Mouse (Mus musculus) midbrain, embryonic 14.5 days (tissue): ENCODE results near the gene Kcnj1. TPM values are rescaled to one million over a fixed set of nuclear protein-coding genes. Genes with fewer than 3 reads are reported as not detected.

Experiments used
- ATAC-seq: fragments of 200-750 bp; cut with Nextera tagmentation; 2 replicates; pipeline ENCODE4 v1.8.0; 2017; ENCODE audit warnings: moderate number of reproducible peaks, moderate library complexity; ENCODE audit not compliant: low FRiP score, low TSS enrichment
- DNase-seq: peaks from one replicate; pipeline ENCODE4 v3.0.0-alpha.2; 2015
- H3K27ac ChIP-seq: fragments of 300-500 bp; sonication (generic); replicated peaks from 2 replicates; pipeline ENCODE4 v1.5.1; 2014; ENCODE audit warnings: mild to moderate bottlenecking, low read depth, low read length, moderate library complexity
- H3K27me3 ChIP-seq: fragments of 300-500 bp; sonication (generic); 2 replicates; pipeline ENCODE4 v1.6.1; 2014; ENCODE audit warnings: low read length, control low read depth, mixed read lengths; ENCODE audit not compliant: control insufficient read depth, insufficient read depth
- H3K36me3 ChIP-seq: fragments of 300-500 bp; sonication (generic); 2 replicates; pipeline ENCODE4 v1.6.1; 2014; ENCODE audit warnings: low read length, control low read depth; ENCODE audit not compliant: control insufficient read depth, insufficient read depth
- H3K4me1 ChIP-seq: fragments of 300-500 bp; sonication (generic); 2 replicates; pipeline ENCODE4 v1.6.1; 2014; ENCODE audit warnings: mild to moderate bottlenecking, antibody characterized with exemption, low read length, control low read depth; ENCODE audit not compliant: control insufficient read depth, insufficient read depth
- H3K4me2 ChIP-seq: fragments of 300-500 bp; sonication (generic); 2 replicates; pipeline ENCODE4 v1.6.1; 2014; ENCODE audit warnings: mild to moderate bottlenecking, low read length, moderate library complexity
- H3K4me3 ChIP-seq: fragments of 300-500 bp; sonication (generic); replicated peaks from 2 replicates; pipeline ENCODE4 v1.5.1; 2014; ENCODE audit warnings: low read depth, low read length
- H3K9ac ChIP-seq: fragments of 300-500 bp; sonication (generic); replicated peaks from 2 replicates; pipeline ENCODE4 v1.6.1; 2014; ENCODE audit warnings: mild to moderate bottlenecking, low read length, moderate library complexity
- H3K9me3 ChIP-seq: fragments of 300-500 bp; sonication (generic); 2 replicates; pipeline ENCODE4 v1.6.1; 2016; ENCODE audit warnings: low read length, control low read depth, mixed read lengths; ENCODE audit not compliant: control insufficient read depth
- WGBS: fragments of 180-500 bp; shearing (Covaris S2); extraction: QIAGEN DNeasy Blood & Tissue Kit; methylation state at CpG from one replicate; pipeline ENCODE4 v1.1.7; 2014; 5-methylcytosine and 5-hydroxymethylcytosine counted together
- polyA plus RNA-seq: library from polyadenylated mRNA; unstranded; fragments of >200 nt; fragmentation: Nextera tagmentation; extraction: Ambion mirVana; gene quantifications from 2 replicates; pipeline ENCODE4 v1.2.1, GENCODE M21; 2014

The Kcnj1 gene
- polyA plus RNA-seq, 1 experiment from 2014 or later: not detected

GRCm38 (mm10) chr9:32448766-32449165 is 76.5 kb downstream of the Kcnj1 start:
- Histone ChIP-seq H3K27me3 (no peaks in the 10 kb centered on the region), H3K9ac (no peak overlapping the region), H3K9me3 (no peaks in the 10 kb centered on the region), H3K4me2 (no peak overlapping the region), H3K4me1 (no peaks in the 10 kb centered on the region), H3K4me3 (no peak overlapping the region), H3K27ac (no peak overlapping the region), H3K36me3 (no peaks in the 10 kb centered on the region)
- no peak for ATAC-seq
- no peak for DNase-seq
- 83% methylated on average over 5 of the region's 5 CpGs for WGBS

Other genes starting within 250 kb of the Kcnj1 start
- 0.45 and 0.51 TPM in 2 replicates for gene Kcnj5, start 28.1 kb upstream of the Kcnj1 start, polyA plus RNA-seq
- 4.0 and 7.9 TPM in 2 replicates for gene Fli1, start 170.4 kb downstream of the Kcnj1 start, polyA plus RNA-seq